Comparison of ENCODE assay signal across 8 mouse cellular contexts in the genomic region with DNA sequence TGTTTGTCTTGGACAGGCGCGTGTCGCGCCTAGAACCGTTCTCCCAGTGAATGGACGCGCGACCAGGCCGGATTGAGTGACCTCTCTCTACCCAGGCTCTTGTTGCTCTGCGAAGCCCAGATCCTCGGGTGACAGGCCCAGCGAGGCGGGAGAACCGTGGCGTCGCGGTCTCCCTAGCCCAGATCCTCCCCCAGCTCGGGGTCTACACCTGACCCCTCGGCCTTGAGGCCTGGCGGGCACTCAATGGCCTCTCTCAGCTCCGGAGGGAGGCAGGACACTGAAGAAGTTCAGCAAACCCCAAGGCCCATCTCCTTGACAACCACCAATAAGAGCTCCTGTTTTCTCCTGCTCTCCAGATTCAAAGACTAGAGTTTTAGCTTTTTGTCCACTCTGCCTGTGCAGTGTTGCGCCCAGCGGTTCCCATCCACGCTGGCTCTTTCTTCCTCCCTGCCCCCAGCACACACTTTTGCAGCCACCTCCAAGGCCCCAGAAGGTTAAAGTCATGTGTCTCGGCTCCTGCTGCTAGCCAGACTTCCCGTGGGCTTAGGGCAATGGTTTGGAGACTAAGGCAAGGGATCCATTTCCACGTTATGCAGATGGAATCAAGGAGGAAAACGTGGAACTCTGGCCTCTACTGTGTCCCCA. TPM values are rescaled to one million over a fixed set of nuclear protein-coding genes. Genes with fewer than 3 reads are reported as not detected.
DNase-seq lines count a peak whose midpoint lies in the region; ATAC-seq and TF ChIP-seq lines count a peak whose summit lies in the region.

No protein-coding gene starts in this region.

- H3K27me3 ChIP-seq in kidney, postnatal 0 days (ENCODE audit: insufficient read depth, low read length) = 0 out of 2 replicates have a peak, but pooled peaks cover 12% of the 10 kb centered on the region
- H3K27me3 ChIP-seq in hindbrain, embryonic 13.5 days = peaks cover 14% of the 10 kb centered on the region
- H3K27me3 ChIP-seq in midbrain, embryonic 16.5 days (ENCODE audit: control insufficient read depth, insufficient read depth, low read depth, low read length) = 0 out of 2 replicates have a peak, but pooled peaks cover 3% of the 10 kb centered on the region

- peak overlapping the region; percentile 51; the same call in 1 of the 2 replicates for H3K4me3 ChIP-seq in kidney, postnatal 0 days (replicated peaks; ENCODE audit: low read depth, low read length)
- H3K4me3 ChIP-seq in hindbrain, embryonic 13.5 days = peak overlapping the region; percentile 73; the same call in 1 of the 2 replicates
- peak overlapping the region; percentile 74 for H3K4me3 ChIP-seq in midbrain, embryonic 16.5 days (ENCODE audit: low read depth, low read length)

- no peak for ATAC-seq in kidney, postnatal 0 days (replicated peaks; ENCODE audit: low FRiP score, low read depth)
- 0 out of 2 replicates have a peak, but pooled peaks have one; percentile 9 for ATAC-seq in hindbrain, embryonic 13.5 days (ENCODE audit: low FRiP score)
- ATAC-seq in midbrain, embryonic 16.5 days = peak; percentile 34
- ATAC-seq in megakaryocyte, adult 5-6 weeks (ENCODE audit: poor library complexity, severe bottlenecking) = no peak
- no peak for ATAC-seq in granulocyte monocyte progenitor cell, adult 5-6 weeks (replicated peaks; ENCODE audit: poor library complexity, severe bottlenecking)

- DNase-seq in kidney, postnatal 0 days (ENCODE audit: low spot score) = no peak
- no peak for DNase-seq in kidney, adult 8-10 months
- DNase-seq in embryo, embryonic 9.5 days (ENCODE audit: extremely low spot score) = peak; percentile 66
- DNase-seq in layer of hippocampus, adult 11-12 months (ENCODE audit: low spot score) = no peak

- H3K4me1 ChIP-seq in kidney, postnatal 0 days (replicated peaks; ENCODE audit: insufficient read depth, low read length) = peaks cover 10% of the 10 kb centered on the region; the same call in 1 of the 2 replicates
- H3K4me1 ChIP-seq in hindbrain, embryonic 13.5 days (replicated peaks) = peaks cover 40% of the 10 kb centered on the region
- H3K4me1 ChIP-seq in midbrain, embryonic 16.5 days (ENCODE audit: control insufficient read depth, insufficient read depth, low read length) = peaks cover 17% of the 10 kb centered on the region

- no peak overlapping the region for H3K9ac ChIP-seq in kidney, postnatal 0 days (ENCODE audit: low read depth, low read length)
- no peak overlapping the region for H3K9ac ChIP-seq in hindbrain, embryonic 13.5 days
- no peak overlapping the region; the same call in 1 of the 2 replicates for H3K9ac ChIP-seq in midbrain, embryonic 16.5 days (ENCODE audit: low read depth, low read length)

- H3K4me2 ChIP-seq in kidney, postnatal 0 days (ENCODE audit: low read length) = peak overlapping the region; percentile 93; the same call in 1 of the 2 replicates
- H3K4me2 ChIP-seq in hindbrain, embryonic 13.5 days = peak overlapping the region; percentile 78
- peak overlapping the region; percentile 86 for H3K4me2 ChIP-seq in midbrain, embryonic 16.5 days (ENCODE audit: low read length)

- no peak overlapping the region for H3K27ac ChIP-seq in kidney, postnatal 0 days
- H3K27ac ChIP-seq in hindbrain, embryonic 13.5 days = 0 out of 2 replicates have a peak overlapping the region, but pooled peaks have one; percentile 8
- H3K27ac ChIP-seq in midbrain, embryonic 16.5 days (ENCODE audit: low read length) = no peak overlapping the region

- H3K36me3 ChIP-seq in kidney, postnatal 0 days (ENCODE audit: insufficient read depth, low read length) = no peaks in the 10 kb centered on the region
- peaks cover 8% of the 10 kb centered on the region for H3K36me3 ChIP-seq in hindbrain, embryonic 13.5 days
- H3K36me3 ChIP-seq in midbrain, embryonic 16.5 days (ENCODE audit: control insufficient read depth, insufficient read depth, low read length) = no peaks in the 10 kb centered on the region

- no peak for TF ChIP-seq CTCF in kidney, postnatal 0 days (IDR thresholded peaks at IDR 0.05; ENCODE audit: low read depth)

- no peaks in the 10 kb centered on the region for H3K9me3 ChIP-seq in kidney, postnatal 0 days (replicated peaks; ENCODE audit: low read length)
- no peaks in the 10 kb centered on the region for H3K9me3 ChIP-seq in hindbrain, embryonic 13.5 days
- no peaks in the 10 kb centered on the region for H3K9me3 ChIP-seq in midbrain, embryonic 16.5 days (replicated peaks; ENCODE audit: control insufficient read depth, low read length, poor library complexity, severe bottlenecking)

- 21% methylated on average over 28 of the region's 28 CpGs for WGBS in kidney, postnatal 0 days
- 8% methylated on average over 28 of the region's 28 CpGs for WGBS in hindbrain, embryonic 13.5 days
- 7% methylated on average over 28 of the region's 28 CpGs for WGBS in midbrain, embryonic 16.5 days

RNA-seq across cellular contexts. Expression of a gene that starts 0.9 kb away (rescaled TPM):
- polyA plus RNA-seq in kidney, postnatal 0 days (2015; fragmentation: Nextera tagmentation; extraction: Ambion mirVana) = 3.0 and 3.3 TPM in 2 replicates
- polyA plus RNA-seq in hindbrain, embryonic 13.5 days (2015; fragmentation: Nextera tagmentation; extraction: Ambion mirVana) = 13.5 and 16.5 TPM in 2 replicates
- 8.7 and 12.2 TPM in 2 replicates for polyA plus RNA-seq in midbrain, embryonic 16.5 days (2015; fragmentation: Nextera tagmentation; extraction: Ambion mirVana)
- not detected in 2 replicates for total RNA-seq in megakaryocyte, adult 5-6 weeks (2015)
- not detected in 2 replicates for total RNA-seq in megakaryocyte, adult 5-6 weeks (2017)
- not detected in 2 replicates for total RNA-seq in granulocyte monocyte progenitor cell, adult 5-6 weeks (2014; fragmentation: Nextera tagmentation)
- total RNA-seq in granulocyte monocyte progenitor cell, adult 5-6 weeks (2017) = not detected in 2 replicates

RNA-seq across cellular contexts. Expression of a gene that starts 53.6 kb away (rescaled TPM):
- 0.11 and 0.22 TPM in 2 replicates for polyA plus RNA-seq in kidney, postnatal 0 days (2015; fragmentation: Nextera tagmentation; extraction: Ambion mirVana)
- 11.3 and 11.7 TPM in 2 replicates for polyA plus RNA-seq in hindbrain, embryonic 13.5 days (2015; fragmentation: Nextera tagmentation; extraction: Ambion mirVana)
- polyA plus RNA-seq in midbrain, embryonic 16.5 days (2015; fragmentation: Nextera tagmentation; extraction: Ambion mirVana) = 19.8 and 27.8 TPM in 2 replicates
- not detected in 2 replicates for total RNA-seq in megakaryocyte, adult 5-6 weeks (2015)
- total RNA-seq in megakaryocyte, adult 5-6 weeks (2017) = not detected in 2 replicates
- total RNA-seq in granulocyte monocyte progenitor cell, adult 5-6 weeks (2014; fragmentation: Nextera tagmentation) = not detected in 2 replicates
- total RNA-seq in granulocyte monocyte progenitor cell, adult 5-6 weeks (2017) = not detected in 2 replicates

Comparison
In these comparisons a context has a peak if more than half of its experiments do, and no peak if none do; other contexts are left out.
1. ATAC-seq: peak in hindbrain, embryonic 13.5 days (single experiment) and midbrain, embryonic 16.5 days (single experiment); none in kidney, postnatal 0 days (single experiment), megakaryocyte, adult 5-6 weeks (single experiment) and granulocyte monocyte progenitor cell, adult 5-6 weeks (single experiment).
2. RNA of a gene that starts 53.6 kb away (polyA plus RNA-seq): 19.8 to 27.8 TPM in midbrain, embryonic 16.5 days and 11.3 to 11.7 TPM in hindbrain, embryonic 13.5 days; 0.11 to 0.22 TPM in kidney, postnatal 0 days; every median in the first group is over 10 times any median in the second.
3. Peak in every context shown above with its lines, with median percentiles within 50 percentile points of each other: H3K4me2 ChIP-seq and H3K4me3 ChIP-seq.